Mouse (Mus musculus): ENCODE measurements around the gene Trmt2b. TPM values are rescaled to one million over a fixed set of nuclear protein-coding genes. Genes with fewer than 3 reads are reported as not detected.

The Trmt2b gene
- polyA plus RNA-seq, 1 experiment from 2014 or later = 6.5 TPM

Other genes with a start within 250 kb of the Trmt2b start
- 76.6 and 84.4 TPM in 2 replicates for gene Cstf2, start 217.8 kb downstream of the Trmt2b start, polyA plus RNA-seq (2014; fragmentation: Nextera tagmentation; extraction: Ambion mirVana)
- 0.89 and 1.1 TPM in 2 replicates for gene Xkrx, start 114.9 kb downstream of the Trmt2b start, polyA plus RNA-seq (2014; fragmentation: Nextera tagmentation; extraction: Ambion mirVana)
- not detected in 2 replicates for gene Arl13a, start 89.5 kb downstream of the Trmt2b start, polyA plus RNA-seq (2014; fragmentation: Nextera tagmentation; extraction: Ambion mirVana)
- 0.08 and 0.13 TPM in 2 replicates for gene Nox1, start 55.0 kb downstream of the Trmt2b start, polyA plus RNA-seq (2014; fragmentation: Nextera tagmentation; extraction: Ambion mirVana)
- 94.8 and 109 TPM in 2 replicates for gene Tmem35a, start 18.2 kb upstream of the Trmt2b start, polyA plus RNA-seq (2014; fragmentation: Nextera tagmentation; extraction: Ambion mirVana)
- gene Cenpi, start 31.1 kb upstream of the Trmt2b start, polyA plus RNA-seq (2014; fragmentation: Nextera tagmentation; extraction: Ambion mirVana) = 4.3 and 7.8 TPM in 2 replicates
- 20.7 and 24.2 TPM in 2 replicates for gene Drp2, start 127.6 kb upstream of the Trmt2b start, polyA plus RNA-seq (2014; fragmentation: Nextera tagmentation; extraction: Ambion mirVana)
- gene Taf7l, start 199.5 kb upstream of the Trmt2b start, polyA plus RNA-seq (2014; fragmentation: Nextera tagmentation; extraction: Ambion mirVana) = 0.37 TPM in 1 of 2 replicates, not detected in the other